In the genomic region with DNA sequence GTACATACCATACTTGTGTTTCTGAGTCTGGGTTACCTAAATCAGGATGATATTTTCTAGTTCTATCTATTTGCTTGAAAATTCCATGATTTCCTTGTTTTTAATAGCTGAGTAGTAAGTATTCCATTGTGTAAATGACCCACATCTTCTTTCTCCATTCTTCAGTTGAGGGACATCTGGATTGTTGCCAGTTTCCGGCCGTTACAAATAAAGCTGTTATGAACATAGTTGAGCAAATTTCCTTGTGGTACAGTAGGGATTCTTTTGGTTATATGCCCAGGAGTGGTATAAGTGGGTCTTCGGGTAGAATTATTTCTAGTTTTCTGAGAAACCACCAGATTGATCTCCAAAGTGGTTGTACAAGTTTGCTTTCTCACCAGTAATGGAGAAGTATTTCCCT, we compare ENCODE assay signal across 27 mouse cellular contexts.
DNase-seq lines count a peak whose midpoint lies in the region; ATAC-seq lines count a peak whose summit lies in the region.
"Had no signal": no experiment of that assay in that cellular context is flagged by ENCODE, and none has a peak within 500 bp of the region (broad histone marks: within the 10 kb centered on the region; RNA-seq: fewer than 3 reads in every experiment).

No protein-coding gene starts in this region.

- H3K27me3 ChIP-seq in heart, embryonic 10.5 days (ENCODE audit: insufficient read depth, poor library complexity, severe bottlenecking) = no peaks in the 10 kb centered on the region
- no peaks in the 10 kb centered on the region for H3K27me3 ChIP-seq in kidney, embryonic 15.5 days
- H3K27me3 ChIP-seq: heart, embryonic 15.5 days; limb, embryonic 15.5 days; liver, embryonic 13.5 days; midbrain, embryonic 15.5 days; neural tube, embryonic 15.5 days had no signal

- H3K4me1 ChIP-seq in heart, embryonic 10.5 days = no peaks in the 10 kb centered on the region
- no peaks in the 10 kb centered on the region for H3K4me1 ChIP-seq in kidney, embryonic 15.5 days
- H3K4me1 ChIP-seq: heart, embryonic 15.5 days; limb, embryonic 10.5 days; limb, embryonic 15.5 days; liver, embryonic 13.5 days; midbrain, embryonic 10.5 days; neural tube, embryonic 15.5 days had no signal

- H3K4me2 ChIP-seq in kidney, embryonic 15.5 days = no peak overlapping the region
- H3K4me2 ChIP-seq: heart, embryonic 15.5 days; hindbrain, embryonic 14.5 days; limb, embryonic 15.5 days; liver, embryonic 13.5 days; midbrain, embryonic 15.5 days; neural tube, embryonic 15.5 days had no signal

- DNase-seq in heart, adult 9 months (ENCODE audit: low spot score in 2 of 2) = peak; percentile 23 to 32
- DNase-seq in heart, embryonic 10.5 days (ENCODE audit: low spot score) = no peak
- peak; percentile 55 to 69 for DNase-seq in kidney, postnatal 25 days
- peak; percentile 12 for DNase-seq in Muller cell, postnatal 12 days (ENCODE audit: inconsistent ontology term)
- peak; percentile 20 for DNase-seq in heart, postnatal 4 days
- DNase-seq: adrenal gland, adult 2 months; cerebellum, adult 18-20 months; cerebellum, postnatal 10 days; layer of hippocampus, adult 9-11 months; liver, embryonic 13.5 days; retina, postnatal 1 day; right cerebral cortex, postnatal 14 days; thymus, postnatal 4 days had no signal

- ATAC-seq in kidney, embryonic 15.5 days (replicated peaks; ENCODE audit: low FRiP score) = no peak
- no peak for ATAC-seq in granulocyte monocyte progenitor cell, adult 5-6 weeks (replicated peaks; ENCODE audit: poor library complexity, severe bottlenecking)
- ATAC-seq: activated CD4-positive, CD25-positive, alpha-beta regulatory T cell, adult 4 months; CD4-positive, CD25-positive, alpha-beta regulatory T cell, adult 4 months; forebrain, embryonic 16.5 days; intestine, postnatal 0 days; midbrain, embryonic 15.5 days had no signal

- no peak overlapping the region for H3K9ac ChIP-seq in kidney, embryonic 15.5 days
- H3K9ac ChIP-seq: heart, embryonic 15.5 days; hindbrain, embryonic 14.5 days; limb, embryonic 15.5 days; liver, embryonic 13.5 days; midbrain, embryonic 15.5 days; neural tube, embryonic 15.5 days had no signal

- WGBS in heart, embryonic 10.5 days = 85% methylated on average over 3 of the region's 3 CpGs
- WGBS in kidney, embryonic 15.5 days = 84% methylated on average over 3 of the region's 3 CpGs

- no peak overlapping the region for H3K4me3 ChIP-seq in heart, embryonic 10.5 days
- H3K4me3 ChIP-seq in kidney, embryonic 15.5 days (replicated peaks) = no peak overlapping the region
- H3K4me3 ChIP-seq: erythroblast, embryonic 14.5 days; heart, embryonic 15.5 days; limb, embryonic 10.5 days; limb, embryonic 15.5 days; liver, embryonic 13.5 days; midbrain, embryonic 10.5 days; midbrain, embryonic 15.5 days; neural tube, embryonic 15.5 days had no signal

- H3K27ac ChIP-seq in heart, embryonic 10.5 days = no peak overlapping the region
- no peak overlapping the region for H3K27ac ChIP-seq in kidney, embryonic 15.5 days
- H3K27ac ChIP-seq: heart, embryonic 15.5 days; hindbrain, embryonic 14.5 days; limb, embryonic 10.5 days; limb, embryonic 15.5 days; liver, embryonic 13.5 days; midbrain, embryonic 10.5 days; midbrain, embryonic 15.5 days; neural tube, embryonic 15.5 days had no signal

- no peaks in the 10 kb centered on the region for H3K9me3 ChIP-seq in heart, embryonic 10.5 days
- no peaks in the 10 kb centered on the region for H3K9me3 ChIP-seq in kidney, embryonic 15.5 days (replicated peaks)
- H3K9me3 ChIP-seq: heart, embryonic 15.5 days; limb, embryonic 10.5 days; limb, embryonic 15.5 days; liver, embryonic 13.5 days; midbrain, embryonic 10.5 days; midbrain, embryonic 15.5 days; neural tube, embryonic 15.5 days had no signal

- no peaks in the 10 kb centered on the region for H3K36me3 ChIP-seq in heart, embryonic 10.5 days
- no peaks in the 10 kb centered on the region for H3K36me3 ChIP-seq in kidney, embryonic 15.5 days
- H3K36me3 ChIP-seq: heart, embryonic 15.5 days; limb, embryonic 10.5 days; limb, embryonic 15.5 days; liver, embryonic 13.5 days; midbrain, embryonic 10.5 days; midbrain, embryonic 15.5 days; neural tube, embryonic 15.5 days had no signal
